In genomic region chr15:67039421-67039907, GRCm38 (mm10) we compare ENCODE assay signal across 8 mouse cellular contexts.
DNase-seq lines count a peak whose midpoint lies in the region; ATAC-seq and TF ChIP-seq lines count a peak whose summit lies in the region.

No protein-coding gene starts in this region.

- H3K27me3 ChIP-seq in Patski, result no peaks in the 10 kb centered on the region
- H3K27me3 ChIP-seq in kidney, adult 2 months (replicated peaks; ENCODE audit: control insufficient read depth, insufficient read depth, low read length), result no peaks in the 10 kb centered on the region

- CTCF ChIA-PET in Patski (lab: Charles Lee), result interaction anchor here (1.1 to 1.4 kb wide), 2 partner anchors 11 to 25 kb away, joined by 3 read pairs; no protein-coding TSS in a partner anchor

- DNase-seq in 3134 (ENCODE audit: extremely low read depth, insufficient read length, low spot score), result peak; percentile 88
- no peak for DNase-seq in Patski (ENCODE audit: low read depth, low spot score)
- DNase-seq in embryo, embryonic 9.5 days (ENCODE audit: extremely low spot score), result peak; percentile 75
- DNase-seq in heart, adult 8-10 months (ENCODE audit: low spot score), result peak; percentile 84
- peak; percentile 90 for DNase-seq in kidney, adult 2 months
- peak; percentile 83 for DNase-seq in lung, postnatal 10 days
- peak; percentile 64 for DNase-seq in ovary, postnatal 14 days (ENCODE audit: low spot score)
- DNase-seq in urinary bladder, postnatal 14 days (ENCODE audit: low spot score), result peak; percentile 77

- peak; percentile 84 for ATAC-seq in Patski

- 4% methylated on average over 16 of the region's 16 CpGs for WGBS in kidney, adult 2 months

- peak overlapping the region; percentile 55 for H3K4me3 ChIP-seq in kidney, adult 2 months (ENCODE audit: insufficient read depth, low read depth, low read length)

- H3K36me3 ChIP-seq in kidney, adult 2 months (ENCODE audit: control insufficient read depth, insufficient read depth, low read length), result no peaks in the 10 kb centered on the region

- peak overlapping the region; percentile 65; the same call in 1 of the 2 replicates for H3K27ac ChIP-seq in kidney, adult 2 months (ENCODE audit: insufficient read depth, low read depth, low read length)

- in situ Hi-C loops in Patski (cut with MboI; ENCODE audit: low pct_unique_long_range_greater_than_20kb), result no loop called here

- POLR2A ChIA-PET in Patski (lab: Charles Lee), result interaction anchor here (0.7 to 1.8 kb wide), 2 partner anchors 17 to 71 kb away, joined by 3 to 4 read pairs; no protein-coding TSS in a partner anchor

- TF ChIP-seq CTCF in Patski (IDR thresholded peaks at IDR 0.05), result no peak
- TF ChIP-seq CTCF in kidney, adult 2 months (conservative IDR thresholded peaks at IDR 0.05; ENCODE audit: insufficient read depth, insufficient read length, low read depth, low read length), result no peak

- no peak for TF ChIP-seq POLR2A in kidney, adult 2 months (IDR thresholded peaks at IDR 0.05; ENCODE audit: low read depth, low read length)

- H3K4me1 ChIP-seq in kidney, adult 2 months (ENCODE audit: control insufficient read depth, insufficient read depth, low read length), result peaks cover 4% of the 10 kb centered on the region; the same call in 1 of the 2 replicates
